Mouse (Mus musculus) E14TG2a.4 (cell line): ENCODE data around the gene Tcea2.

ENCODE experiments used
- CTCF ChIP-seq: conservative IDR thresholded peaks from 2 replicates; pipeline ENCODE4 v1.5.1; 2014; ENCODE audit warnings: low read length
- NANOG ChIP-seq: IDR thresholded peaks from 2 replicates; pipeline ENCODE4 v1.6.1; 2014; ENCODE audit warnings: borderline replicate concordance, low read length, mixed read lengths
- POU5F1 ChIP-seq: IDR thresholded peaks from 2 replicates; pipeline ENCODE4 v1.6.1; 2014; ENCODE audit warnings: low read length, borderline replicate concordance

GRCm38 (mm10) chr2:181659609-181660055 is 20.5 kb upstream of the Tcea2 start:
- TF ChIP-seq CTCF (peak; percentile 77), NANOG (no peak), POU5F1 (no peak)
